Mouse (Mus musculus): ENCODE results near the gene Adipor1.

The Adipor1 gene

GRCm38 (mm10) chr1:134415168-134415831, at the start of gene Adipor1:
TSS of gene Adipor1 (plus strand) at chr1:134415378.
- DNase-seq (ENCODE audit: extremely low spot score) = peak; percentile 97

- DNase-seq (ENCODE audit: extremely low spot score) = no peak
Observed at GRCm38 (mm10) chr1:134365491-134365890, 49.7 kb upstream of the Adipor1 start.

- DNase-seq (ENCODE audit: extremely low spot score) = peak; percentile 28
Observed at GRCm38 (mm10) chr1:134368777-134369337, 46.3 kb upstream of the Adipor1 start.

- DNase-seq (ENCODE audit: extremely low spot score) = no peak
Observed at GRCm38 (mm10) chr1:134374124-134374523, 41.1 kb upstream of the Adipor1 start.

- DNase-seq (ENCODE audit: extremely low spot score) = no peak
Observed at GRCm38 (mm10) chr1:134381051-134381450, 34.1 kb upstream of the Adipor1 start.

- DNase-seq (ENCODE audit: extremely low spot score) = no peak
Observed at GRCm38 (mm10) chr1:134381795-134382625, 33.2 kb upstream of the Adipor1 start.

- no peak for DNase-seq (ENCODE audit: extremely low spot score)
Observed at GRCm38 (mm10) chr1:134384581-134384980, 30.6 kb upstream of the Adipor1 start.

GRCm38 (mm10) chr1:134385176-134385575, 30.0 kb upstream of the Adipor1 start:
- DNase-seq (ENCODE audit: extremely low spot score) = no peak

- DNase-seq (ENCODE audit: extremely low spot score) = no peak
Observed at GRCm38 (mm10) chr1:134385666-134386065, 29.5 kb upstream of the Adipor1 start, which contains the start of gene 4933406M09Rik. TSS of gene 4933406M09Rik (plus strand) at chr1:134385940.

GRCm38 (mm10) chr1:134393827-134394226, 21.4 kb upstream of the Adipor1 start:
- no peak for DNase-seq (ENCODE audit: extremely low spot score)

GRCm38 (mm10) chr1:134398210-134398609, 17.0 kb upstream of the Adipor1 start:
- no peak for DNase-seq (ENCODE audit: extremely low spot score)

GRCm38 (mm10) chr1:134399735-134400134, 15.4 kb upstream of the Adipor1 start:
- DNase-seq (ENCODE audit: extremely low spot score) = no peak

- peak; percentile 94 for DNase-seq (ENCODE audit: extremely low spot score)
Observed at GRCm38 (mm10) chr1:134405509-134406413, 9.4 kb upstream of the Adipor1 start, which contains the start of gene Cyb5r1. TSS of gene Cyb5r1 (plus strand) at chr1:134405559.

- DNase-seq (ENCODE audit: extremely low spot score) = no peak
Observed at GRCm38 (mm10) chr1:134406414-134406771, 8.8 kb upstream of the Adipor1 start.

- DNase-seq (ENCODE audit: extremely low spot score) = no peak
Observed at GRCm38 (mm10) chr1:134408080-134408479, 7.1 kb upstream of the Adipor1 start.

- no peak for DNase-seq (ENCODE audit: extremely low spot score)
Observed at GRCm38 (mm10) chr1:134411706-134412629, 3.2 kb upstream of the Adipor1 start.

GRCm38 (mm10) chr1:134414038-134414437, 1.1 kb upstream of the Adipor1 start:
- DNase-seq (ENCODE audit: extremely low spot score) = no peak

- DNase-seq (ENCODE audit: extremely low spot score) = no peak
Observed at GRCm38 (mm10) chr1:134414501-134415167, 544 bp upstream of the Adipor1 start.

- no peak for DNase-seq (ENCODE audit: extremely low spot score)
Observed at GRCm38 (mm10) chr1:134418414-134418975, 3.3 kb downstream of the Adipor1 start.

- no peak for DNase-seq (ENCODE audit: extremely low spot score)
Observed at GRCm38 (mm10) chr1:134419176-134419575, 4.0 kb downstream of the Adipor1 start.

Measured in embryo, embryonic 9.5 days (tissue).